Mouse (Mus musculus) right cerebral cortex, postnatal 14 days (tissue): ENCODE results near the gene AC124108.1.

Source experiments
- DNase-seq: peaks from one replicate; pipeline ENCODE4 v3.0.0; 2022

The AC124108.1 gene

DNA sequence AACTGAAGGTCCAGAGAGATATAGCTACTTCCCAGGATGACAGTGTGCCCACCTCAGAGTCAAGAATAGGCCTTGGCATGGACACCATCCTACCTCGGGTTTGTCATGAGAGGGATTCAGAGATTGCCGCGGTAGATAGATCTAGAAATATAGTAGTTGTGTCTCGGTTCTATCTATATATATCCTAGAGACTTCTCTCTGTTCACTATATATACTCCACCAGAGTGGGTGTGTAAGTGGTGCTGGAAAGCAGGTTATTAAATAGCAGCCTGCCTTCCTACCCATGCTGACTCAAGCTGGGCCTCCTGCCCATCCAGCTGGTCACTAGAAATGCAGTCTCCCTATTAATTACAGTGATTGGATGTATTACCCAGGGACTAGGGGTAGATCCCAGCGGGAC is 11.5 kb downstream of the AC124108.1 start:
- no peak for DNase-seq

DNA sequence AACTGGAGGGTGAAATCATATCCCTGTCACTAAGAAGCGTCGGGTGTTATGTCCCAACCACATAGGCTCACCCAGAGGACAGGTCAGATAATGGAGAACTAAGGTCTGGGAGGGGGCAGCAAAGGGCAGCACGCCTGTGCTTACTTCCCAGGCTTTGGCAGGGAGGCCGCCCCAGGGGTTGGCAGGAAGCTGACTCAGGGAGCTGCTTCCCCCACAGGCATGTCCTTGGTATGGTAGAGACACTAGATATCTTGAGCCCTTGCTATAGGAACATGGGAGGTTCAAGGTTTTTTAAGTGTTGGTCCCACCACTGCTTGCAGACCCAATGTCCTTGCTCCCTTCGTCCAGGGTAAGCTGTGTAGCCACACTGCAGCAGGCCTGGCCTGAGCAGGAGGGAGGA is 14.7 kb downstream of the AC124108.1 start:
- DNase-seq, result no peak

DNA sequence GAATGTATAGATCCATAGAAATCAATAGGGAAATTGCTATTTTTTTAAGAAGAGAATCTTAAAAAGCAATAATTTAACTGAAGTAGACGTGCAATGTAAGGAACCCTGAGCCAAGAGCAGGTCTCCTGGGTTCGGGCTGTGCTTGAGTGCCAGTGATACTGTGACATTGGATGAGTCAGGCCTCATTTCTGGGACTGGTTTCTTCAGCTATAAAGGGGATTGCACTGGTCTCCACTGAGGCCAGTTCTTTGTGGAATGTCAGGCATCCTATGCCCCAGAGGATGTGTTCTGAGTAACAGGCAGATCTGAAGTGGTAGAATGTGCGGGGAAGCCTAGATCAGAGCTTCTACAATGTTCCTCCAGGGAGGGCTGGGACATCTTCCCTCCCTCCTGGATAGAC is 15.6 kb downstream of the AC124108.1 start:
- no peak for DNase-seq

DNA sequence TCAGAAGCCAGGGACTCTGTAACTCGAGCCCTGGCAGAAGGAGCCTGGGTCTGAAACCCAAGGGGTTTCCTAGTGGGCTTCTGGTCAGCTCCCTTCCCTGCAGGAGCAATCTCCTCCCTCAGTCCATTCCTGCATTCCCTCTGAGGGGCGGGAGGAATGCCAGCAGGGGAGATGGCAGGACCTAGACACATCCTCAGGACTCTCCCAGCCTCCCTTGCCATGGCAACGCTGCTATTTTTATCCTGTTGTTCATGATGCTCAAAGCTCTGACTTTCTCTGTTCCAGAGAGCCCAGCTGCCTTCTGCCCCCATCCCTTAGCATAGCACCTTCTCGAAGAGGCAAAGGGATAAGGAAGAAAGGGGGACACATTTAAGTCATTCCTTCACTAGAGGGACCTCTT is 16.9 kb downstream of the AC124108.1 start:
- peak; percentile 59 for DNase-seq

DNA sequence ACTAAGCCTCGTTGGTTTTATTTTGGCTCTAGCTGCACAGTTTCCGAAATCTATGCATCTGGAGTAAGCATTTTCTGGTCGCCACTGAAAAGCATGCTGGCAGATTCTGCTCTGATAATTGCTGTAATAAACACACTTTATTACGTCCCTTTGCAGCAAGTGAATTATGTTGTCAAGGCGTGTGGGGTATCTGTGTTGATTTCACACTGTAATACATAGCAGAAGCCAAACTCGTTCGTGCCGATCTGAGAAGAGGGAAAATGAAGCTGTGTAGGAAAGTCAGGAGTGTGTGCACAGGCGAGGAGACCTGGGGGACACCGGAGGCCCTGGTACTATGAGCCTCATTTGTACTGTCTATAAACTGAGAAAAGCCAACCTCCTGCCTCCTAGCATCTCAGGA is 18.1 kb downstream of the AC124108.1 start:
- no peak for DNase-seq

DNA sequence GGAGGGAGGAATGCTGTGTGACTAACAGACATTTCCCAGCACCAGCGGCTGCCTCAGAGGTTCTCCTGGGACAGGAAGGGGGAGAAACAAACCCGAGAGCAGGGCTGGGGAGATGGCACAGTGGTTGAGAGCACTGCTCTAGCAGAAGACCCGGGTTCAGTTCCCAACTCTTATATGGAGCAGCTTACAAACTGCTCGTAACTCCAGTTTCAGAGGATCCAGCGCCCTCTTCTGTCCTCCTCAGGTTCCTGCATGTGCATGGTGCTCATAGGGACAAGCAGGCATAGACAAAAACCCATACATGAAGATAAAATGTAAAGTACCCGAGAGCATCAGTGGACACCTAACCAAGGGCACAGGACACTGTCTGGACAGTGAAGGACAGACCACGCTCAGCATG is 19.7 kb downstream of the AC124108.1 start:
- no peak for DNase-seq

DNA sequence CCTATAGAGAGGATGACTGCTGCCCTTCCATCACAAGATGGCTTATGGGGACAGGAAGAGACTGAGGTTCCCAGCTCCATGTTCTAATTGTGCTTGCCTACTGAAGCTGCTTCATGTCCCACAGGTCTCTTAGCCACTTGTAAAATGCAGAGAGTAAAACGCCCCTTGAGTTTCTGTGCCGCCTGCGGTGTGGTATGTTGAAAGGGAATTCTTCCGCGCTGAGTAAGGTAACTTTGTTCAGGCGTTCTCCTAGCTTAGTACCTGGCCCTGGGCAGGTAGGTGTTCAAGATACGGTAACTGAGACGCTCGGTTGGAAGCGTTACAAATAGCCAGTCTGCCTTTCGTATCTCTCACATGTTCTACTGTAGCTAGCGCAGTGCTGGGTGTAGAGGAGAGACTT is 20.4 kb downstream of the AC124108.1 start:
- no peak for DNase-seq

DNA sequence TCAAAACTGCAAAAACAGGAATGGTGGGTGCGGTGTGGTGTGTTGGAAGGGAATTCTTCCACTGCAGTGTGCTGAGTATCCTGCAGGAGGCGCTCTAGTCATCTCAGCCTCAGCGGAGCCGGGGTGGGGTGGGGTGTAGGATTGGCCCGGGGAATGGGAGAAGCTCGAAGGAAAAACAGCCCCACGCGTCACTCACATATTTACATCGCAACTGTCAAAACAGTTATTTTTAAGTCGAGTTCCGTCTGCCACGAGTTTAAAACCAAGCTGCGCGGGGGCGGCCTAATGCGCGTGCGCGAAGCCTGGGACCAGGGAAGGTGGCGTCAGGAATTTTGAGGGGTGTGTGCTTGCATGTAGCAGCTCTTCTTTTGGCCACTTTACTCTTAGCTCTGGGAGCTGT is 21.0 kb downstream of the AC124108.1 start:
- DNase-seq, result peak; percentile 90

DNA sequence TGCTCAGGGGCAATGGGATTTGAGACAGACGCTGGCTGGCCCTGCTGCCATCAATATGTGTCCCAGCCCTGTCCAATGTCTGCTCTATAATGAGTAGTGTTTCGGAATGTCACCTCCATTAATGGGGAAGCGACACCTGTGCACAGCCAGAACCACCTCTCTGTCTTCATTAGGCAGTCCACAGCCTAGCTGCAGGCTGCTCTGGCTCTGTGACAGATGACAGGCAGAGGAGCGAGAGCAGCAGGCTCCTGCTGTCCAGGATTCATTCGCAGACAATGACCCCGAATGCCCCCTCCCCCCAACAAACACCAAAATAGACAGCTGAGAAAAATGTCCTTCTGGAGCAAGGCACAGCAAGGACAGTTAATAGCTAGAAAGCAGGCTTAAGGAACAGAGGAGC is 21.8 kb downstream of the AC124108.1 start:
- DNase-seq, result no peak

DNA sequence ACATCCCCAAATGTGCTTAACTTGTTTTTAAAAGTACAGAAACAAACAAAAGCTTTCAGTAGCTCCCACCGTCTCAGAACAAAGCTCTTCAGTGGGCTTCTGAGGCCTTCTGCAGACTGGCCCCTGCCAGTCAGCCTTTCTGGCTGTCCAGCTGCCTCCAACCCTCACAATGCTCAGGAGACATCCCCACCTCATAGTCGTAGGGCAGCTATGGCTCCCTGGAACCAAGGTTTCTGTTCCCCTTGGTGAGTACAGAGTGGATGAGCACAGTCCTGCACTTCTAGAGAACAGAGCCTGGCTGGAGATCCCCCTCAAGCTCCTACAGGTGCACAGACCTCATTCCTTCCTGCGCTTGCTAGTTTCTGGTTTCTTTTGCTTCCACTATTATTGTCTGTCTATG is 25.0 kb downstream of the AC124108.1 start:
- no peak for DNase-seq

DNA sequence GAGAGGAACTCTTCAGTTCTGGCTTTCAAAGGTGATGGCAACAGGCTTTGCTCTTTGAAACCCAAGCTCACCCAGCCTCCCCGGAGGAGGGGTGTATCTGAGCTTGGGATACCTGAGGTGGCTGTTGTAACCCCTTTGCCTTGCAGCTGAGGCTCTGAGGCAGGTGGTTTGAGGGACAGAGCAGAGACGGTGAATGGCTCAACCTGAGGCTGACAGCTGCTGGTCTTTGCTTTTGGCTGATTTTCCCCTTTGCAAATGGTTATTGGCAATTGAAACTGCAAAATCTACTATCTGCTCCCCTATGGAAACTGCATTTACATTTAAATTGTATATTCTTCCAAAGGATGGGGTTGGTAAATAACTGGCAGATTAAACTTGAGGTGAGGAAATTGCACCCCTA is 30.4 kb downstream of the AC124108.1 start:
- no peak for DNase-seq

DNA sequence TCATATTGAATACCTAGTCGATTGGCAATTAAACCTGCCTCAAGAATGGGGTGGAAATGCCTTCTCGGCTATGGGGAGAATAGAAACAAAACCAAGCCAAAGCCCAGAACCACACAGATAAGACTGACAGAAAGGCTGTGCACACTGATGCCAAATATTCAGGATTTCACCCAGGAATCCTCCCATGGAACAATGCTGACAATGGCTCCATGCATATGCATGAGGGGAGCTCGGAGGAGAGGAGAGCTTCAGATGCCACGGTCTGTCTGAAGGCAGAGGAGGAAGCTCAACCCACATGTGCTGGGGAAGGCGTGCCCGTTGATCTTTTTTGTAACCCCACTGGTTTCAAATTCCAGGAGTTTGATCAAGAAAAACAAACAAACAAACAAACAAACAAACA is 30.9 kb downstream of the AC124108.1 start:
- DNase-seq, result no peak

DNA sequence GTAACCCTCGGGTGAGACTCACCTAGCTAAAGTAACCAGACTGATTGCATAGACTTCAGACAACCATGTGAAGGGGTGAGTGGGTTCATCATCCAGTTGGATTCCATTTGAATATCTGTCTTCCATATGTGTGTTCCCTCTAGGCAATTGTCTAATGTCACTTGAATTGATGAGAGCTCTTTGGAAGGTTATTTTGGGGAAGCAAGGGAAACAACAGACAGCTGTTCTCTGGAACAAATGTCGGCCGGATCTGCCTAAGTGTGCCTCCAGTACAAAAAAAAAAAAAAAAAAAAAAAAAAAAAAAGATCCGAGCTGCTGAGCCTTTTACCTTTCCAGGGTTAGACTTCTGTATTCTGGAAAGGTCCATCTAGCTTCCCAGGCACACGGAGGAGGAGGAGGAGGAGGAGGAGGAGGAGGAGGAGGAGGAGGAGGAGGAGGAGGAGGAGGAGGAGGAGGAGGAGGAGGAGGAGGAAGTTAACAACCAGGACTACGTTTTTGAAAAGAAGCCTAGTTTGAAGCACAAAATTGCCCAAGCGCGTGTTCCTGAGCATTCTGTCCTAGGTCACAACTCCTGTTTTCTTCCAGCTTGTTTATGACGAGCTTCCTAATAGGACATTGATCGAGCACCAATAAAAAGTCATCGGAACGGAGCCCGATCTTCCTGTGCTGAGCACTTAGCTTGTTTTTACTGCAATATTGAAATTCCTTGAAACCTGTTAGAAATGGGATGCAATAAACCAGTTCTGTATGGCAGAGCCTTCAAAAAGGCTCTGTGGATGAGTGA is 35.2 kb downstream of the AC124108.1 start:
- no peak for DNase-seq

DNA sequence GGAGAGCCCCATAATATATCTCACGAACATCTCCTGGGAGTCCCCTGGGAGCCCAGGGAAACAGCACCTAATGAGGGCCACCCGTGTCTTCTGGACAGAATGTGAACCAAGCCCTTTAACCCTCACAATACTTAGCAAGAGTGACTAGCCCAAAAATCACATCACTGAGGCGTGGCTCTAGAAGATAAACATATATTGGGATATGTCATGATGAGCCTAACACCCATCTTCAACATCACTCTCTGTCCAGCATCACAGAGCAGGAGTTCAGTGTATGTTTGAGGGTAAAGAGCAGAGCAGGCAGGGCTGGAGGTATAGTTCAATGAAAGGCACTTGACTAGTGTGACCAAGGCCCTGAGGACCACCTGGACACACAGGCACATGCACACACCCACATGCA is 38.4 kb downstream of the AC124108.1 start, which contains the start of gene Gm10188:
TSS of gene Gm10188 (minus strand) at position 101 of the 400 bp plus-strand sequence.
- no peak for DNase-seq

DNA sequence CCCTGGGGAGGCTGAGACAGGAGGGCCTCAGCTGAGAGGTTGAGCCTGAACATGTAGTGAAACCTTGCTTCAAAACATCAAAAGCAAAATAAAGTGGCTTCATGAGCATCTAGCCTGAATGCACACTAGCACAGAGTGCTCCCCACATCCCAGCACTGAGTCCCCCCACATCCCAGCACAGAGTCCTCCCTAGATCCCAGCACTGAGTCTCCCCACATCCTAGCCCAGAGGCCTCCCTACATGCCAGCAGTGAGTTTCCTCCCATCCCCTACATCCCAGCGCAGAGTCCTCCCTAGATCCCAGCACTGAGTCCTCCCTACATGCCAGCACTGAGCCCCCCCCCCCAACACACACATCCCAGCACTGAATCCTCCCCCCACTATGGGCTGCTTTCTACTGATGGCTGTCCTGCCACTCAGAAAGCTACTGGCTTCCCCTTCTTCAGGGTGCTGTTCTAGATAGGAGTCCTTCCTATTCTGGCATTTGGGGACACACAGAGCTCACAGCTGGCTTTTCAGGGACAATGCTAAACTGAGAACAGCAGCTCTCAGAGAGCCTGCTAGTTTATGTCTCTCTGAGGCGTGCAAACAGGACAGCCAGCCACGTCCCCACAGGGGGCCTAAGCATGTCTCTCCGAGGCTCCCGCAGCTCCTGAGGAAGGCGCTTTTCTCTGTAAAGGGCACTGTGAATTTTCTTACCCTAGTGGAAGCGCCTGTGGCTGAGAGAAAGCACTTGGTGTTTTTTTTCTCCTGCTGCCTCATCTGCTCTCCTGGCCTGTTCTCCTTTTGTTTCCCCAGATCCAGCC is 40.4 kb downstream of the AC124108.1 start:
- DNase-seq, result no peak

DNA sequence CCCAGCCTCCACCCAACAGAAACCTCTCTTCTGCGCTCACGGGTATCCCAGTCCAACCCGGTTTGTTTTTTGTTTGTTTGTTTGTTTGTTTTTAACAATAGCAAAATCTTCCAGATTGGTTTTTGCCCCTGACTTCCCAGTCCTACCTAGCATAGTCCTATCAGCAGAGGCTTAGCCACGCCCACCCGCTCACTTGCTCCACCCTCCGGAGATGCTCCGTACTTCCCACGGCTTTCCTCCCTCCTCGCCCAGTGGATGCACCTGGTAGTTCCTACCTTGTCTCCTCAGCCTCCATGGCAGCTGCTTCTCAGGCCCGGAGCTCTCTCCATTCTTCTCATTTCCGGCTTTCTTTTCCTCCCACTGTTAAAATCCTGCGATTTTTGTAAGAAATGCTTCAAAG is 42.3 kb downstream of the AC124108.1 start:
- DNase-seq, result peak; percentile 39

DNA sequence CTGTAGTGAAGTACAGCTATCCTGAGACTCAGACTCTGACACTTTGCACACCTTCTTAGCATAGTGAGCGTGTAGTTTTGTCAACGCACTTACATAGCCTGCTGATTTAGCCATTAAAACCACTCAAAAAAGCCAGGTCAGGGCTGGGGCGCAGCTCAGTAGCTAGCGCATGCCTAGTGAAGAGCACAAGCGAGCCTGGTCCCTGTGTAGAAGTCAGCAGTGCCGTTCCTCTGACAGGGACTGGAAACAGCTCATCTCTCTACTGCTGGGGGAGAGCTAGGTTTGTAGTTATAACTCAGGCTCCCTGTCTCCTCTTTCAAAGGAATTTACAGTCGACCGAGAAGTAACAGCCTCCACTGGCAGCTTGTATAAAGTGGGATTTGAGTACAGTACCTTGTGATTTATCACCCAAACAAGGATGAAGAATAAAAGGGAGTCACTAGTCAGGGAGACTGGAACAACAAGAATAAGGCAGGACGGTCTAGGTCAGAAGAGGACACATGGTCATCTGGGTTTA is 43.6 kb downstream of the AC124108.1 start:
- no peak for DNase-seq

DNA sequence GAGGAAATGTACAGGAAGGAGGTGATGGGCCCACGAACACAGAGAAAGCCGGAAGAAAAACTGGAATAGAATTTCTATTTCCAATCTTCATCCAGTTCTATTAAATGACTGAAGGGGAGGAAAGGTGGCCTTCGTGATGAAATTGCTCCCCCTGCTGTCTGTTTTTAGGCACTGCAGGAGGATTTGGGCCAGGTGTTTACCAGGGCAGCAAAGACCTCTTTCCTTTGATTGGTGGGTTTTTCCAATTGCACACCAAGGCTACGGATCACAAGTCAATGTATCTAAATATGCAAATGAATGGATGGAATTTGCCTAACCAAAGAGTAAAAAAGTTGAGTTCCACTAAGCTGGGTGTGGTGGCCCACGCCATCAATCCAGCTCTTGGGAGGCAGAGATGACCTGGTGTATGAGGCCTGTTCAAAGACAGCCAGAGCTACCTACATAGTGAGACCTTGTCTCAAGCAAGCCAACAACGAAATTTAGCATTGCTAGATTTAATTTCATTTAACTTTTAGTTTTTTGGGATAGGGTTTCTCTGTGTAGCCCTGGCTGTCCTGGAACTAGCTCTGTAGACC is 46.4 kb downstream of the AC124108.1 start:
- peak; percentile 28 for DNase-seq

DNA sequence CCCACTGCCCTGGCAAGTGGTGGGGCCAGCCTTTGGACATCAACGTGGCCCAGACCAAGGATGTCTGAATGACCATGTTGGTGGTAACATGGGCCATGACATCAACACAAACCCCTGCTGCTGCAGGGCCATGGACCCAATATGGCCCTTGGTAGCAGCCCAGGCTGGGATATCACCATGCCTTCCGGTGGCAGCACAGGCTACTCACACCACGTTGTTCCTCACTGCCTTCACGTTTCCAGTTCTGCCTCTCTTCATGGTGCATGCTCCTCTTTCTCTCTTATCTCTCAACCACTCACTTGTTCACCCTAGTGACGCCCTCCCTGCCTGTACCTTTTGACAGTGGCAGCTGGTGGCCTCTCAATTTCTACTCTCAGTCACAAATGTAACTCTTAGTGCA is 53.8 kb downstream of the AC124108.1 start:
- DNase-seq, result no peak

DNA sequence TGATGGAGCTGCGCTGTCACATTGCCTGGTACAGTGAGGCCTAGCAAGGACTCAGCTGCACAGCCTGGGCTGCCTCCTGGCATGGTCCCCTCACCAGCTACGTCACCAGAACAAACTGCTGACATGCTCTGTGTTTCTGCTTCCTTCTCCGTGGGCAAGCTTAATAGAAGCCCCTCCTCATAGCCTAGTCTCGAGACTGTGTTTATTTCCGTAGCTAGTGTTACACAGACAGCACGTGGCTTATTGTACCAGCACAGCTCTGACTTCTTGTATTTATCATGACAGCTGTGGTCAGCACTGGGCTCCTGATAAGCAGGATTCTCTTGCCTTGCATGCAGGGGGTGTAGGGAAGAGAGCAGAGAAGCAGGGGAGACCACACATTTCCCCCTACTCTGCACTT is 54.9 kb downstream of the AC124108.1 start:
- no peak for DNase-seq

DNA sequence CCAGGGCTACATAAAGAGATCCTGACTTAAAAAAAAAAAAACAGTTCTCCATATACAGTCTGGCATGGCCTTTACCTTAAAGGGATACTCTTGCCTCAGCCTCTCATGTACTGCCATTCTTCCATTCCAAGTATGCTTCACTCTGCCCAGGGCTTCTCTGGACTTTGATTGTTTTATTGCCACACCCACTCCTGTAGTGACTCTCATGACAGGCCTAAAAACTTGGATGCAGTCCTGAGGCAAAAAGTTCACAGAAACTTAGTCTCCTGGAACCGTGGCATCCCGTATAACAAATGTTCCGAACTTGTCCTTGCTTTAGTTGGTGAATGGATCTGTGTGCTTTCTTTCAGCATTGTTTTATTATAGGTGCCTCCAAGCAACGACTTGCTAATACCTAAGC is 55.4 kb downstream of the AC124108.1 start:
- no peak for DNase-seq

DNA sequence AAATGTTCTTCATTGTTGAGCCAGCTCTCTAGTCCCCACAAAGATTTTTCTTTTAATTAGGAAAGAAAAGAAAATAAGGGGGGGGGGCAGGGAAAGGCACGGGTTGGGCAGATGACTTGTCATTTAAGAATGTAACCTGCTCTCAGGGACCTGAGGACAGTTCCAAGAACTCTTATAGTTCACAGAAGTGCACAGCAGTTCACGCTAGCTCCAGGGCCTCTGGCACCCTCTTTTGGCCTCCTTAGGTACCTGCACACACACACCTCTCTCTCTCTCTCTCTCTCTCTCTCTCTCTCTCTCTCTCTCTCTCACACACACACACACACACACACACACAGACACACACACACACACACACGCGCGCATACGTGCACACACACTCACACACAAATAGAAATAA is 63.2 kb downstream of the AC124108.1 start:
- DNase-seq, result no peak
